Mouse (Mus musculus) heart, embryonic 13.5 days (tissue): Measurements from ENCODE around the gene Map1s. TPM values are rescaled to one million over a fixed set of nuclear protein-coding genes. Genes with fewer than 3 reads are reported as not detected.

ENCODE experiments used
- ATAC-seq: fragments of 200-750 bp; cut with Nextera tagmentation; 2 replicates; pipeline ENCODE4 v1.8.0; 2017; ENCODE audit warnings: moderate TSS enrichment; ENCODE audit not compliant: insufficient number of reproducible peaks, low FRiP score, low TSS enrichment; ENCODE audit errors: extremely low read depth
- H3K27ac ChIP-seq: fragments of 300-500 bp; sonication (generic); replicated peaks from 2 replicates; pipeline ENCODE4 v1.5.1; 2015; ENCODE audit warnings: moderate library complexity, mild to moderate bottlenecking, inconsistent platforms
- H3K27me3 ChIP-seq: fragments of 300-500 bp; sonication (generic); replicated peaks from 2 replicates; pipeline ENCODE4 v1.6.1; 2015; ENCODE audit warnings: mild to moderate bottlenecking, inconsistent platforms
- H3K36me3 ChIP-seq: fragments of 300-500 bp; sonication (generic); 2 replicates; pipeline ENCODE4 v1.6.1; 2015; ENCODE audit warnings: mild to moderate bottlenecking, inconsistent platforms
- H3K4me1 ChIP-seq: fragments of 300-500 bp; sonication (generic); 2 replicates; pipeline ENCODE4 v1.6.1; 2015; ENCODE audit warnings: inconsistent platforms
- H3K4me2 ChIP-seq: fragments of 300-500 bp; sonication (generic); 2 replicates; pipeline ENCODE4 v1.6.1; 2015; ENCODE audit warnings: inconsistent platforms, mild to moderate bottlenecking, moderate library complexity
- H3K4me3 ChIP-seq: fragments of 300-500 bp; sonication (generic); 2 replicates; pipeline ENCODE4 v1.5.1; 2015; ENCODE audit warnings: moderate library complexity, mild to moderate bottlenecking, inconsistent platforms
- H3K9ac ChIP-seq: fragments of 300-500 bp; sonication (generic); 2 replicates; pipeline ENCODE4 v1.6.1; 2015; ENCODE audit warnings: inconsistent platforms, mild to moderate bottlenecking, moderate library complexity
- H3K9me3 ChIP-seq: fragments of 300-500 bp; sonication (generic); 2 replicates; pipeline ENCODE4 v1.6.1; 2016; ENCODE audit warnings: inconsistent platforms
- WGBS: fragments of 180-500 bp; shearing (Covaris S2); methylation state at CpG from one replicate; pipeline ENCODE4 v1.1.7; 2015; ENCODE audit warnings: mixed read lengths; 5-methylcytosine and 5-hydroxymethylcytosine counted together
- microRNA counts: library from miRNA; unstranded; fragments of <30 nt; microRNA quantifications from one replicate; lab custom pipeline; 2016
- microRNA-seq: library from miRNA; unstranded; fragments of <30 nt; microRNA quantifications from one replicate; pipeline ENCODE4, GENCODE M21; 2016
- polyA plus RNA-seq: library from polyadenylated mRNA; unstranded; fragments of >200 nt; fragmentation: Nextera tagmentation; extraction: Ambion mirVana; gene quantifications from 2 replicates; pipeline ENCODE4 v1.2.1, GENCODE M21; 2015

Map1s gene
- polyA plus RNA-seq, 1 experiment from 2014 or later: 35.0 TPM

- H3K4me2 ChIP-seq: no peak overlapping the region
- H3K4me3 ChIP-seq: no peak overlapping the region
- 0 out of 2 replicates have a peak, but pooled peaks cover 6% of the 10 kb centered on the region for H3K27me3 ChIP-seq
- WGBS: 51% methylated on average over 1 of the region's 1 CpGs
- no peak overlapping the region for H3K27ac ChIP-seq
- no peaks in the 10 kb centered on the region for H3K36me3 ChIP-seq
- H3K9ac ChIP-seq: no peak overlapping the region
- H3K9me3 ChIP-seq: no peaks in the 10 kb centered on the region
- H3K4me1 ChIP-seq: no peaks in the 10 kb centered on the region
- no peak for ATAC-seq
These were observed 37.5 kb downstream of the Map1s start for GRCm38 (mm10) chr8:70943187-70943586.

DNA sequence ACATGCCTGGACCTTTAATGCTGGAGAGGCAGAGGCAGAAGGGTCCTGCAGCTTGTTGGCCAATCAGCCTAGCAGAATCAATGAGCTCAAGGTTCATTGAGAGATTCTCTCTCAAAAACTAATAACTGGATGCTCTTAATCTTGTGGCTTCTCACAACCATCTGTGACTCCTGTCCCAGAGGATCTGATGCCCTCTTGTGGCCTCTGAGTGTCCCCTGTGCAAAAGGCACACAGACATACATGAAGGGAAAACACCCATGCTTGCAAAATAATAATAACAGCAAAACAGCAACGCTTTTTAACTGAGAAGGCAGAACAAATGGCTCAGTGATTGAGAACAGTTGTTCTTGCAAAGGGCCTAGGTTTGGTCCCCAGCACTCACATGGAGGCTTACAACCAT is 44.1 kb downstream of the Map1s start:
- H3K4me1 ChIP-seq: no peaks in the 10 kb centered on the region
- no peak overlapping the region for H3K4me2 ChIP-seq
- WGBS: 43% methylated on average over 1 of the region's 1 CpGs
- no peaks in the 10 kb centered on the region for H3K36me3 ChIP-seq
- 0 out of 2 replicates have a peak, but pooled peaks cover 6% of the 10 kb centered on the region for H3K27me3 ChIP-seq
- H3K9ac ChIP-seq: no peak overlapping the region
- no peak for ATAC-seq
- no peak overlapping the region for H3K4me3 ChIP-seq
- H3K9me3 ChIP-seq: no peaks in the 10 kb centered on the region
- no peak overlapping the region for H3K27ac ChIP-seq

- no peak for ATAC-seq
- H3K9me3 ChIP-seq: no peaks in the 10 kb centered on the region
- WGBS: 68% methylated on average over 14 of the region's 14 CpGs
- no peaks in the 10 kb centered on the region for H3K4me1 ChIP-seq
- H3K27me3 ChIP-seq: 0 out of 2 replicates have a peak, but pooled peaks cover 2% of the 10 kb centered on the region
- no peak overlapping the region for H3K4me3 ChIP-seq
- H3K9ac ChIP-seq: no peak overlapping the region
- no peak overlapping the region for H3K4me2 ChIP-seq
- H3K36me3 ChIP-seq: no peaks in the 10 kb centered on the region
- H3K27ac ChIP-seq: no peak overlapping the region
These were observed 55.2 kb downstream of the Map1s start for GRCm38 (mm10) chr8:70960703-70961472.

GRCm38 (mm10) chr8:70964159-70964558 is 58.4 kb downstream of the Map1s start:
- ATAC-seq: no peak
- no peaks in the 10 kb centered on the region for H3K36me3 ChIP-seq
- H3K4me1 ChIP-seq: no peaks in the 10 kb centered on the region
- H3K9me3 ChIP-seq: peaks cover 6% of the 10 kb centered on the region; the same call in 1 of the 2 replicates
- H3K27me3 ChIP-seq: no peaks in the 10 kb centered on the region
- no peak overlapping the region for H3K4me2 ChIP-seq
- no peak overlapping the region for H3K4me3 ChIP-seq
- WGBS: 3% methylated on average over 3 of the region's 3 CpGs
- H3K27ac ChIP-seq: no peak overlapping the region
- H3K9ac ChIP-seq: no peak overlapping the region

DNA sequence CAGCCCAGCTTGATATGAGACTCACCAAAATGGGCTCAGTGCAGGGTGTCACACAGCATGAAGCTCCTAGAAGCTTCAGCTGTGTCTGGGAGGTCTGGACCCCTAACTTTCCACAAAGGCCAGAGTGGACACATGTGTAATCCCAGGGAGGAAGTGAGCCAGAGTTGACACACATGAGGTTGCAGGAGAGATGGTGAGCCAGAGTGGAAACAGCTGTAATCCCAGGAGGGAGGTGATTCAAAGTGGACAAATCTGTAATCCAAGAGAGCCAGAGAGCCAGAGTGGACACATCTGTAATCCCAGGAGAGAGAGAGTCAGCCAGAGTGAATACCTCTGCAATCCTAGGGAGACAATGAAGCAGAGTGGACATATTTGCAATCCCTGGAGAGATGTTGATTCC is 59.1 kb downstream of the Map1s start:
- peaks cover 6% of the 10 kb centered on the region; the same call in 1 of the 2 replicates for H3K9me3 ChIP-seq
- no peak for ATAC-seq

More for the DNA sequence above, 59.1 kb downstream of the Map1s start:
- no peaks in the 10 kb centered on the region for H3K27me3 ChIP-seq
- H3K4me3 ChIP-seq: no peak overlapping the region
- no peaks in the 10 kb centered on the region for H3K36me3 ChIP-seq
- no peak overlapping the region for H3K4me2 ChIP-seq
- no peak overlapping the region for H3K9ac ChIP-seq
- no peak overlapping the region for H3K27ac ChIP-seq
- H3K4me1 ChIP-seq: no peaks in the 10 kb centered on the region

MicroRNAs encoded within 50 kb of the gene (microRNA counts, 519-probe panel; counts per million panel counts)
- 209 counts per million, percentile 61 among the panel's probes with 10 or more counts for microRNA mmu-miR-1969 (lab: Ali Mortazavi, UCI)

Small RNAs within 50 kb of the gene (microRNA-seq; reads per million reads assigned to microRNA genes)
- gene Mir1969 (4.5 reads per million, percentile 19 among the genes with 10 or more reads in this experiment), gene Mir7067 (not detected)

Other genes starting within 250 kb of the Map1s start
- gene Pgpep1, start 245.5 kb upstream of the Map1s start, polyA plus RNA-seq: 33.7 and 37.3 TPM in 2 replicates
- 269 and 297 TPM in 2 replicates for gene Lsm4, start 232.7 kb upstream of the Map1s start, polyA plus RNA-seq
- 68.6 and 76.9 TPM in 2 replicates for gene Jund, start 207.0 kb upstream of the Map1s start, polyA plus RNA-seq
- gene Iqcn, start 202.5 kb upstream of the Map1s start, polyA plus RNA-seq: not detected in 2 replicates
- not detected in 2 replicates for gene Gm3336, start 187.4 kb upstream of the Map1s start, polyA plus RNA-seq
- gene Pde4c, start 182.2 kb upstream of the Map1s start, polyA plus RNA-seq: 0.14 TPM in 1 of 2 replicates, not detected in the other
- 17.4 and 23.2 TPM in 2 replicates for gene Rab3a, start 151.3 kb upstream of the Map1s start, polyA plus RNA-seq
- 41.6 and 48.4 TPM in 2 replicates for gene Mpv17l2, start 145.0 kb upstream of the Map1s start, polyA plus RNA-seq
- 34.9 and 36.5 TPM in 2 replicates for gene Pik3r2, start 129.2 kb upstream of the Map1s start, polyA plus RNA-seq
- 5.6 and 6.7 TPM in 2 replicates for gene Mast3, start 100.9 kb upstream of the Map1s start, polyA plus RNA-seq
- not detected in 2 replicates for gene Il12rb1, start 97.5 kb upstream of the Map1s start, polyA plus RNA-seq
- gene Arrdc2, start 66.2 kb upstream of the Map1s start, polyA plus RNA-seq: 1.9 and 2.4 TPM in 2 replicates
- 1.5 TPM in 2 replicates for gene Kcnn1, start 42.7 kb upstream of the Map1s start, polyA plus RNA-seq
- gene Ccdc124, start 32.0 kb upstream of the Map1s start, polyA plus RNA-seq: 88.5 and 89.0 TPM in 2 replicates
- 0.06 and 0.09 TPM in 2 replicates for gene Slc5a5, start 13.2 kb upstream of the Map1s start, polyA plus RNA-seq
- gene Rpl18a, start 8.5 kb upstream of the Map1s start, polyA plus RNA-seq: 3,040 and 3,097 TPM in 2 replicates